Mouse (Mus musculus) adrenal gland, postnatal 4 days (tissue): ENCODE results near the gene Slc31a2. TPM values are rescaled to one million over a fixed set of nuclear protein-coding genes. Genes with fewer than 3 reads are reported as not detected.

ENCODE experiments used
- DNase-seq, 2 experiments: peaks; one replicate each; pipeline ENCODE4 v3.0.0; 2021 to 2022; ENCODE audit warnings: low spot score in 2 of 2, mixed read lengths in 2 of 2
- total RNA-seq, 2 experiments: library from RNA; stranded (reverse); gene quantifications; 2 replicates each; pipeline ENCODE4 v1.2.3; 2021

The Slc31a2 gene
- total RNA-seq, 2 experiments from 2014 or later = 26.3 to 27.6 TPM

- DNase-seq = no peak
Observed at GRCm38 (mm10) chr4:62313641-62314211, 51.4 kb downstream of the Slc31a2 start.

DNA sequence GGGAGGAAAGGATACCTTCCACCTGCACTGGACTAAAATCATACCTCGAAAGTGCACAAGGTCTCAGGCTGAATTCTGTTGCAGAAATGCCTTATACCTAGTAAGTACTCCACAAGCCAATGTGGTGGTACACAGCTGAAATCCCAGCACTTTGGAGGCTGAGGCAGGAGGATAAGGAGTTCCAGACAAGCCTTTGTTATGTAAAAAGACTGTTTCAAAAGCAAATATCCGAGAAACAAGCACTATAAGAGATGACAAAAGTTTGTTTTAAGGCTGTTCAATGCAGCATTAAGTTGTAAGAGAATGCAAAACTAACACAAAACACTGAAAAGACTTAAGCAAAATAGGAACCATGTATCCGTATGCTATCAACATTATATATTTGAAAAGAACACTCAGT lies 52.2 kb downstream of the Slc31a2 start:
- no peak for DNase-seq

DNA sequence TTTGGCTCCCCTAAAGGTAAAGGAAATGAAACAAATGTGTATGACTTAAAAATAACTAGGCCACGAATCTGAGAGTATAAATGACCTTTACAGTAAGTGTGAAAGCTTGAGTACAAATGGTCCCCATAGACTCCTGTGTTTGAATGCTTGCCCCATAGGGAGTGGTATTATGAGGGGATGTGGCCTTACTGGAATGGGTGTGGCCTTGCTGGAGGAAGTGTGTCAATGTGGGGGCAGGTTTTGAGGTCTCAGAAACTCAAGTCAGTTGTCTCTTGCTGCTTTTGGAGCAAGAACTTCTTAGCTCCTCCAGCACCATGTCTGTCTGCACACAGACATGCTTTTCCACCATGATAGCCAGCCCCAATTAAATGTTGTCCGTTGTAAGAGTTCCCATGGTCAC lies 54.1 kb downstream of the Slc31a2 start:
- no peak for DNase-seq

GRCm38 (mm10) chr4:62318294-62318693 lies 55.9 kb downstream of the Slc31a2 start:
- no peak for DNase-seq

- no peak for DNase-seq
Observed at GRCm38 (mm10) chr4:62322684-62323083, 60.3 kb downstream of the Slc31a2 start.

DNA sequence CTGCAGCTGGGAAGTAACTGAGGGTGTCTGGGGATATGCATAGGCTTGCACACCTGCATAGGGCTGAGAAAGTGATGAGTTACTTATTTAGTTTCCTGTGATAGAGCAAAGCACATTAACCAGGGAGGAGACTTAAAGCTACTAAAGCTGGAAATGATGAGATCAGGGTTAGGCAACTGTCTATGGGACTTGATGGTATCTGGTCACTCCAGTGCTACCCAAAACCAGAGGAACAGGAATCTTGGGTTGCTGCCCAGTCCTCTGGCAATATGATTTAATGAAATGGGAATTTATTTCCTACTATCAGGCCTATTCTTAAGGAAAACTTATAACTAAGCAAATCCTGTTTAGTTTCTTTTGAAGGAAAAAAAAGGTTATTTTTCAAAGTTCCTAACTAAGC lies 63.7 kb downstream of the Slc31a2 start:
- no peak for DNase-seq

DNA sequence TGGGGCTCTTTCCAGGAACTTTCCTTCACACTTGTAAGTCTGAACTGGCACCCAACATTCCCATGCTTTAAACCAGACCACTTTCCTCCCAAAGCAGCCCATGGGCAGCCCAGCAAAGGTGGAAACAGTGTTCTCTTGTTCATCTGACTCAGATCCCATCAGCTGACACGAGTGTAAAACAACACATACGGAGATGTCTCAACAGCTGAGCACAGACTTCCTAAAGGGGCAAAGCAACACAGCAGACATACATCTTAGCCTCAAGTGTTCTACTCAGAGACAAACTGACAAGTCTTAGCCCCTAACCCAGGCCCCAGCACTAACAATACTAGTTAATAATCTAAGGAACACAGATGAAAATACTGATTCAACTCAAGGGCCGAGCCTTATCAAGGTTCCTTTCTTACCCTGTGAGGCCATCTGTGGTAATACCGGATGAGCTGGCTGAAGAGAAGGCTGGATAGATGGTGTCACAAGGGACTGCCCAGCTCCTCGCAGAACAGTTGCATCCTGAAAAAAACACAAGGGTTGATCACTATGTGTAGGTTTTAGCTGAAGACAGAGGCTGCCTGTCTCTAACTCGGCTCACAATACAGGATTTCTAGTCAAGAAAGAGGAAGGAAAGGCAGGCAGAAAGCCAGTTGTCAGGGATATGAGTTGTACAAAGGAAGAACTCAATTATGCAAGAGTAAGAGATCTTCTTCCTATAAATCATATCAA lies 66.7 kb downstream of the Slc31a2 start:
- no peak for DNase-seq

- no peak for DNase-seq
Observed at GRCm38 (mm10) chr4:62331977-62332376, 69.6 kb downstream of the Slc31a2 start.

- no peak for DNase-seq
Observed at GRCm38 (mm10) chr4:62338536-62338935, 76.2 kb downstream of the Slc31a2 start.

DNA sequence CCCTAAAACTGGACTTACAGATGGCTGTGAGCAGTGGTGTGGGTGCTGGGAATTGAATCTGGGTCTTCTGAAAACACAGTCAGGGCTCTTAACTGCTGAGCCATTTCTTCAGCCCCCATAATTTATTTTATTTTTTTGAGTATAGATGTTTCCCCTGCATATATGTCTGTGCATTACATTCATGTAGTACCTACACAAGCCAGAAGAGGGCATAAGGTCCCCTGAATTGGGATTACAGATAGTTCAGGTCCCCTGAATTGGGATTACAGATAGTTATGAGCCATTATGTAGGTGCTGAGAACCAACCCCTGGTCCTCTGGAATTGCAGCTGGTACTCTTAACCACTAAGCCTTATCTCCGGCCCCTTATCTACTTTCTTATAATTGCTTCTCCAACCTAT lies 81.6 kb downstream of the Slc31a2 start:
- no peak for DNase-seq

DNA sequence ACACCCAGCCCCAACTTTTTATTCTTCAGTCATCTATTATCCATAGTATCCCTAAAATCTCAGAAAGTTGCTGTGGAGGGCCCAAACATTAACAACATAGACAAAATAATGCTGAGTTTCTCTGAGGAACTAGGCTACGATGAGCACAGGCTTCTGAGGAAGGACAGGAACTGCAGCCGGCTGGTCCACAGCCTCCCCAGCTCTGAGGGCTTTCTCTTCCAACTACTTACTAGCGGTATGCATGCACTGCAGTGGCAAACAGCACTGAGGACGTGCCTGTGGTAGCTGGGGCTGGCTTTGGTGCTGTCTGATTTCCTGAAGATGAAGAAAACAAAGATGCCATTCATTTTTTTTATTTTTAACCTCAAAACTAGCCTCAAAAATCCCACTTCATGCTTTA lies 83.5 kb downstream of the Slc31a2 start:
- DNase-seq = no peak

DNA sequence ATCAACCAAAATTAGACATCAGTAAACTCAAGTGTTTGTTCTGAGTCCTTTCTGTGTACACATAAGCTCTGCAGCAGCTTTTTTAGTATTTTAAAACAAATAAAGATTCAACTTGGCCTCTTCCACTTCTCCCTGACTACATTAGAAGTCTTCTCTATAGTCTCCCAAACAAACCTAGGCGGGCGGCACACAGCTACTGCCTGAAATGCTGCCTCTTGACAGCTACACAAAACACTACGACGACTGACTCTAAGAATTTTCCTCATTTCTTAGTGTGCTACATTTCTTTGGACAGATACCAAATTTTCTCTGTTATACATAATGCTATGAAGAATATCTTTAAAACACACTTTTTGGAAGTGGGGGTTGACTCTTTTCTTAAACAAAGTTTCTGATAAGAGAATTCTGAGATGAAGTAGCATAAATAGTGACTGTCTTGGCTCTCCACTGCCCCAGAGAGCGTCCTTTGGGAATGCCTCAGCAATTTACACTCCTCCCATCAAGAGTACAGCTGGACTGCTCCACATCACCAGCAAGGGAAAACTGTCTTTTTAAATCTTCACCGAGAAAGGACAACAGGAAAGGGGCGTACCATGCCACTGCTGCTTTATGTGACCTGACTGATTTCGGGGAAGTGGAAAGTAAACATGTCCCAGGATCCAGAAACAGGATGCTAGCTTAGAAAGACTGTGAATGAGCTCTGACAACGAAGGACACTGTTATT lies 85.4 kb downstream of the Slc31a2 start:
- DNase-seq = no peak

Other genes starting within 250 kb of the Slc31a2 start
- not detected for gene Mup20, start 208.4 kb upstream of the Slc31a2 start, total RNA-seq
- gene Mup3, start 175.2 kb upstream of the Slc31a2 start, total RNA-seq = not detected
- not detected for gene Mup21, start 111.7 kb upstream of the Slc31a2 start, total RNA-seq
- gene Zfp37, start 31.5 kb upstream of the Slc31a2 start, total RNA-seq = 10 to 100 TPM; 11.3 to 12.3 TPM
- 10 to 100 TPM; 45.1 to 50.9 TPM for gene Fkbp15, start 98.0 kb downstream of the Slc31a2 start, total RNA-seq
- 10 to 100 TPM; 79.7 to 82.3 TPM for gene Slc31a1, start 98.2 kb downstream of the Slc31a2 start, total RNA-seq
- 100 to 1,000 TPM in 1 of 2 experiments, 10 to 100 TPM in 1; 94.2 to 102 TPM for gene Cdc26, start 146.1 kb downstream of the Slc31a2 start, total RNA-seq
- 10 to 100 TPM; 26.0 to 27.6 TPM for gene Prpf4, start 146.2 kb downstream of the Slc31a2 start, total RNA-seq
- gene Rnf183, start 172.7 kb downstream of the Slc31a2 start, total RNA-seq = under 1 TPM in 1 of 2 experiments, not detected in 1; 0.42 TPM
- 1 to 10 TPM; 6.4 to 7.7 TPM for gene Wdr31, start 208.3 kb downstream of the Slc31a2 start, total RNA-seq
- gene Bspry, start 217.5 kb downstream of the Slc31a2 start, total RNA-seq = 1 to 10 TPM; 2.7 to 4.6 TPM
- gene Hdhd3, start 240.9 kb downstream of the Slc31a2 start, total RNA-seq = 10 to 100 TPM; 14.3 to 14.7 TPM